Mouse (Mus musculus) forebrain, postnatal 0 days (tissue): Measurements from ENCODE around the gene Lmod3. TPM values are rescaled to one million over a fixed set of nuclear protein-coding genes. Genes with fewer than 3 reads are reported as not detected.

ENCODE experiments used
- ATAC-seq: fragments of 200-750 bp; cut with Nextera tagmentation; 2 replicates; pipeline ENCODE4 v1.8.0; 2017; ENCODE audit warnings: mild to moderate bottlenecking, moderate library complexity
- DNase-seq: peaks from one replicate; pipeline ENCODE4 v3.0.0-alpha.2; 2015
- H3K27ac ChIP-seq: fragments of 300-500 bp; sonication (generic); 2 replicates; pipeline ENCODE4 v1.5.1; 2014; ENCODE audit warnings: low read depth, mild to moderate bottlenecking, antibody characterized with exemption, low read length, moderate library complexity, mixed read lengths
- H3K27me3 ChIP-seq: fragments of 300-500 bp; sonication (generic); 2 replicates; pipeline ENCODE4 v1.6.1; 2014; ENCODE audit warnings: mild to moderate bottlenecking, low read length, mixed read lengths; ENCODE audit not compliant: insufficient read depth
- H3K36me3 ChIP-seq: fragments of 300-500 bp; sonication (generic); 2 replicates; pipeline ENCODE4 v1.6.1; 2014; ENCODE audit warnings: mild to moderate bottlenecking, moderate library complexity; ENCODE audit not compliant: insufficient read depth
- H3K4me1 ChIP-seq: fragments of 300-500 bp; sonication (generic); 2 replicates; pipeline ENCODE4 v1.6.1; 2014; ENCODE audit warnings: antibody characterized with exemption; ENCODE audit not compliant: insufficient read depth
- H3K4me2 ChIP-seq: fragments of 300-500 bp; sonication (generic); 2 replicates; pipeline ENCODE4 v1.6.1; 2014; ENCODE audit warnings: low read depth, mild to moderate bottlenecking, moderate library complexity
- H3K4me3 ChIP-seq: fragments of 300-500 bp; sonication (generic); 2 replicates; pipeline ENCODE4 v1.5.1; 2014; ENCODE audit warnings: low read depth, low read length, mixed read lengths
- H3K9ac ChIP-seq: fragments of 300-500 bp; sonication (generic); 2 replicates; pipeline ENCODE4 v1.6.1; 2014; ENCODE audit warnings: mild to moderate bottlenecking
- H3K9me3 ChIP-seq: fragments of 300-500 bp; sonication (generic); 2 replicates; pipeline ENCODE4 v1.6.1; 2016; ENCODE audit warnings: low read length
- CTCF ChIP-seq: sonication (generic); IDR thresholded peaks from 2 replicates; pipeline ENCODE4 v1.5.1; 2016; ENCODE audit warnings: antibody characterized with exemption, control low read depth, low read depth
- WGBS: fragments of 180-500 bp; shearing (Covaris S2); extraction: QIAGEN DNeasy Blood & Tissue Kit; methylation state at CpG from one replicate; pipeline ENCODE4 v1.1.7; 2014; 5-methylcytosine and 5-hydroxymethylcytosine counted together
- polyA plus RNA-seq: library from polyadenylated mRNA; unstranded; fragments of >200 nt; fragmentation: Nextera tagmentation; extraction: Ambion mirVana; gene quantifications from 2 replicates; pipeline ENCODE4 v1.2.1, GENCODE M21; 2015
- total RNA-seq: library from RNA; depleted of rRNA; stranded (reverse); fragments of >200 nt; gene quantifications from 2 replicates; pipeline ENCODE4 v1.2.3, GENCODE M21; 2014

Gene Lmod3
- total and polyA plus RNA-seq, 2 experiments from 2014 or later, result 0.05 to 0.11 TPM

DNA sequence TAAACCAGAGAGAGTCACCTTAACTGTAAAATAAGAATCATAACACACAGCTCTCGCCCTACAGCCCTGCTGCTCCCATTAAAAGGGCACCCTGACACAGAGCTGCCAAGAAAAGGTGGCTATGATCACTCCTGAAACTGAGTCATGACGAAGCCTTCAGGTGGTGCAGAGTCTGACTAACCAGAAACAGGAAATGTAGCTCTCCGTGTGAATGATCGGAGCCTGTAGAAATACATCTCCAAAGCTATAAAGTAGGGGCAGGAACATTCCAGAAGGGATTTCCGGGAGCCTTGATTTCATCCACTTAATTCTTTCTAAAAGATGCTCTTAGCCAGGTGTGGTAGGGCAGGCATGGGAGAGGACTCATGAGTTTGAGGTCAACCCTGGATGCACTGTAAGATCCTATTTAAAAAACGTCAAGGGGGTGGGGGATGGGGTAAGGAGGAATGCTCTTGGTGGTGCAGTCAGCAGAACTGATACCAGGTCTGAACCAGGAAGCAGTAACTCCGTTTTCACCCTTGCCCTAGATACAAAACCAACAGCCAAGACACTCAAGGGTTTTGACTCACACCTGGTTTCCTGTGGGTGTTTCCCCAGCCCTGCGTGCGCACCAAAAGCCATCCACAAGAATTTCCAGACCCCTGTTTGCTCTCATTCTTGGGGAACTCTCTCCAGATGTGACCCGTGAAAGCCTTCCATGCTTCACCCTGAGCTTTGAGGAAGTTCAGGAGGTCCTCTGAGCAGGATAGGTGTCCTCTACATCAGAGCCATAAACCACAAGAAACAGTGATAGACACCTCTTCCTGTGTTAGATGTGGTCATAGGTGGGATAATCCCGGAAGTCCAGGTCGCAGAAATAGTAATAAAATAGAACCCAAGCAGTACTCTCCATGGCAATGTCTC lies 41.4 kb upstream of the Lmod3 start:
- TF ChIP-seq CTCF, result no peak
- H3K9me3 ChIP-seq, result no peaks in the 10 kb centered on the region
- WGBS, result 92% methylated on average over 12 of the region's 12 CpGs

DNA sequence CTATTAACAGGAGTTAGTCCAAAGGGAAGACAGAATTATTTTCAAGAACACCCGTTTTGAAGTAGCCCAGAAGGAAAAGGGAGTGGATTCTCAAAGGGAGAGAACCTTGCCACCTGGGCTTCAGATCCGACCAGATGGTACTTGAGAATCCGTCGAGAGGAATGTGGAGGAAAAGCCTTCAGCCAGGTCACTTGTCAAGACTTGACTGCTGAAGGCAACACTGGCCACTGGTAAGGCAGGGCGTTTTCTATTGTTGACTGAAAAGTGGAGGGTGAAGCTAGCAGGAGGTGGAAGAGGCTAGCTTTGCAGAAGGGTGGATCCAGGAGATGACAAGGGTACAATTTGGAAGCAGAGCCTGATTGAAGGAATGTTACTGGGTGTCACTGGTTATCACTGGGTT lies 40.3 kb upstream of the Lmod3 start:
- 82% methylated on average over 5 of the region's 5 CpGs for WGBS
- Histone ChIP-seq H3K4me3 (no peak overlapping the region), H3K27ac (no peak overlapping the region), H3K36me3 (peaks cover 43% of the 10 kb centered on the region), H3K4me2 (no peak overlapping the region), H3K4me1 (peaks cover 8% of the 10 kb centered on the region; the same call in 1 of the 2 replicates), H3K27me3 (no peaks in the 10 kb centered on the region), H3K9me3 (no peaks in the 10 kb centered on the region), H3K9ac (no peak overlapping the region)
- DNase-seq (no peak), ATAC-seq (no peak)
- TF ChIP-seq CTCF, result no peak

More for the DNA sequence above, 41.4 kb upstream of the Lmod3 start:
- DNase-seq (no peak), ATAC-seq (no peak)
- Histone ChIP-seq H3K27me3 (no peaks in the 10 kb centered on the region), H3K36me3 (peaks cover 39% of the 10 kb centered on the region), H3K4me2 (no peak overlapping the region), H3K4me1 (peaks cover 8% of the 10 kb centered on the region; the same call in 1 of the 2 replicates), H3K9ac (no peak overlapping the region), H3K4me3 (no peak overlapping the region), H3K27ac (no peak overlapping the region)

DNA sequence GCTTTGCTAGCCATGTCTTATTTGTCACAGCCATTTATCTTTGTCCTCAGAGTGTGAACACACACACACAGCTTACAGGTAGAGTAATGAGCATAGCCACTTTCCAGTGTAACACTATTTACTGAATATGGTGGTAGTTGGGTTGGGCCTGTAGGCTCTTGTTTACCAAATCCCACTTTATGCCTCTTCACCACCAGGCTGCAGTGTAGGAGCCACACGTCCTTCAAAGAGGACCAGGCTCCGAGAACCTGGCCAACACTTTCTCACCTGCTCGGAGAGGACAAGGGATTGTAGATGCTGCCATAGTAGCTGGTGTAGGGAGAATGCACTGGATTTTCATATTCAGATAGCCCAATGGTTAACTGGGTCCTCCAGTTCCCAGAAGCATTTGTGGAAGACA lies 39.5 kb upstream of the Lmod3 start:
- no peak for TF ChIP-seq CTCF
- DNase-seq, result no peak
- no peak overlapping the region for H3K4me3 ChIP-seq
- no peak overlapping the region for H3K4me2 ChIP-seq
- H3K27ac ChIP-seq, result no peak overlapping the region
- no peak for ATAC-seq
- 91% methylated on average over 3 of the region's 3 CpGs for WGBS
- no peaks in the 10 kb centered on the region for H3K9me3 ChIP-seq
- H3K36me3 ChIP-seq, result peaks cover 47% of the 10 kb centered on the region
- H3K9ac ChIP-seq, result no peak overlapping the region
- peaks cover 8% of the 10 kb centered on the region; the same call in 1 of the 2 replicates for H3K4me1 ChIP-seq
- H3K27me3 ChIP-seq, result no peaks in the 10 kb centered on the region

DNA sequence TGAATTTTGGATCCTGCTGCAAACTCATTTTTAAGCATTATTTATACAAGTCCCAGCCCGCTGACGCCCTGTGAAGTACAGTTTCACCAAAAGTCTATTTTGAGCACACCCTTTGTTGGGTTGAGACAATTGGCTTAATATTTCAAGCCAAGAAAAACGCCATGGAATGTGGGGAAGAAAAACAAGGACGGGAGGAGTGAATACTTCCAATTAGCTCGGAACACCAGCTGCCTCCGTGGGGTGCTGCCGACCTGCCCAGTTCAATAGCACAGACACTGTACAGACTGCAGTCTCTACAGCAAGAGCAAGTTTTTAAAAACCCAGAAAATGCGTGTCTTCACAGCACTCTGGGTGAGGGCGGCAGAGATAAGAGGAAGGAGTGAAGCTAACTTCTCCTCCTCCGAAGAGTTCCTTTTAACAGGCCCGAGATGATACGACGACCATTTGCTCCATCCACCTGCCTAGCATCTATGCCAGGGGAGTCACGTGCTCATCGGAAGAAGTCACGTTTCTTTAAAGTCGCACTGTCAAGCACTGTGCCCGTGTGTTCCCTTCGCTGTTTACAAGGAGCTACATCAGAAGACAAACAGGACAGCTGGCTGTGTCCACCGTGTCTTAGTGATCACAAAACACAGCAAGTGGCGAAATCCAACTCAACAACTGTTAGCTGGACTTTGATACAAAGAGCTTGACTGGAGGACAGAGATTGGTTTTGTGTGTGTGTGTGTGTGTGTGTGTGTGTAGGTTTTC lies 38.8 kb upstream of the Lmod3 start:
- WGBS, result 28% methylated on average over 21 of the region's 21 CpGs
- DNase-seq (no peak), ATAC-seq (no peak)
- Histone ChIP-seq H3K4me2 (no peak overlapping the region), H3K9ac (no peak overlapping the region), H3K4me3 (no peak overlapping the region), H3K36me3 (peaks cover 41% of the 10 kb centered on the region), H3K4me1 (peaks cover 8% of the 10 kb centered on the region; the same call in 1 of the 2 replicates), H3K27ac (no peak overlapping the region), H3K9me3 (no peaks in the 10 kb centered on the region), H3K27me3 (no peaks in the 10 kb centered on the region)
- TF ChIP-seq CTCF, result no peak

DNA sequence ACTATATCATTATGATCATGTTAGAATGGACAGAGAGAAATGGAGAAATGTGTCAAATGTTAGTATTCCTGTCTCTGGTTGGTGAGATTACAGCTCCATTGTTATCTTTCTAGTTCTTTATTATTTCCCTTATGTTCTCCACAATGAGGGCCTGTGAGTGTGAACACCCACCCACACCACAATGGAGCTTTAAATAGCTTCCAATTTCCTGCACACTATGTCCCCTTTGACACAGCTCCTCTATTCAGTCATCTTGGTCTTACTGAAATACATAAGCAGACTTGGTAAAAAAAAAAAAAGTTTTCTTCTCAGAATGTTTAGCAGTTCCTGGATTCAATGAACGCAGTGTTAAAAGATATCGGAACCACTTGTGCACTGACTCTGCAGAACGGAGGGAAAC lies 38.1 kb upstream of the Lmod3 start:
- Histone ChIP-seq H3K4me1 (peaks cover 8% of the 10 kb centered on the region; the same call in 1 of the 2 replicates), H3K27ac (no peak overlapping the region), H3K36me3 (peaks cover 35% of the 10 kb centered on the region), H3K27me3 (no peaks in the 10 kb centered on the region), H3K4me3 (no peak overlapping the region), H3K9ac (no peak overlapping the region), H3K4me2 (no peak overlapping the region), H3K9me3 (no peaks in the 10 kb centered on the region)
- no peak for ATAC-seq
- DNase-seq, result no peak
- no peak for TF ChIP-seq CTCF
- 18% methylated on average over 3 of the region's 3 CpGs for WGBS

DNA sequence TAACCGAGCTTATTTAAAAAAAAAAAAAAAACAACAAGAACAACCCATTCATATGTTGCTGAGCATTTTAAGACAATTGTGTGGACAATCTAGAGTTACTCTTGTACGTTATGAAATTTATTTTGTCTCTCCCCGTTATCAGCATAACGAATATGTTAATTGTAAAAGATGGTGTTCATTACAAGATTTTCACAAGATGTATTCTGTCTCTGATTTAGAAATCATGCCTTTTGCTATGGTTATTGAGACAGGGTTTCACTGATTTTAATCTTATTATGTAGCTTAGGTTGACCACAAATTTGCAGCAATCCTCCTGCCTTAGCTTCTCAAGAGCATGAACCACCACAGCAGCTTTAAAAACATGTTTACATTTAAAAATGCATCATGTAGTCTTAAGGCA lies 37.3 kb upstream of the Lmod3 start:
- no peak for TF ChIP-seq CTCF
- WGBS, result 87% methylated on average over 4 of the region's 4 CpGs
- Histone ChIP-seq H3K36me3 (peaks cover 26% of the 10 kb centered on the region), H3K4me2 (no peak overlapping the region), H3K4me1 (peaks cover 8% of the 10 kb centered on the region; the same call in 1 of the 2 replicates), H3K4me3 (no peak overlapping the region), H3K27me3 (no peaks in the 10 kb centered on the region), H3K27ac (no peak overlapping the region), H3K9me3 (no peaks in the 10 kb centered on the region), H3K9ac (no peak overlapping the region)
- ATAC-seq (no peak), DNase-seq (no peak)
